Mouse (Mus musculus): Measurements from ENCODE around the gene Xylt1. TPM values are rescaled to one million over a fixed set of nuclear protein-coding genes. Genes with fewer than 3 reads are reported as not detected.
A peak's percentile ranks its signal among the peaks of the same experiment; 100 is the strongest.

Xylt1 gene
- polyA plus RNA-seq, 1 experiment, result 21.9 TPM

- no peak for DNase-seq (ENCODE audit: extremely low spot score in 1 of 2, low spot score in 1 of 2)
Observed at GRCm38 (mm10) chr7:117503714-117504113, 122.9 kb downstream of the Xylt1 start.

DNA sequence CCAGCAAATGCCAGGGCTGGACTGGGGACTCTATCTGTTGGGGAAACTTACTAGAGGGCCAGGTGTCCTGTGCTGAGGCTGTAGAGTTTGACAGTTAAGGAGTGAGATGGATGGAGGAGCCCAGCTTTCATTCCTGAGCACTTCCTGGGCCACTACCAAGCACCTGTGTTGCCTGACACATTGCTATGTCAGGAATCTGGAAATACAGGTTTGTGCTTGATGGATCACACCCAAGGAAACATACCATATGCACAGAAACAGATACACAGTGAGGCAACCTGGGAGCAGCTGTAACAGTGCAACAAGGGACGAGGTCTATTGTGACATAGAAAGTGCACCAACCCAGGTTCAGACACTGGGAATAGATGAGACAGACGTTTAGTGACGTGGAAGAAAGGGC is 125.0 kb downstream of the Xylt1 start:
- no peak for DNase-seq (ENCODE audit: extremely low spot score in 1 of 2, low spot score in 1 of 2)

GRCm38 (mm10) chr7:117507351-117507750 is 126.6 kb downstream of the Xylt1 start:
- no peak for DNase-seq (ENCODE audit: extremely low spot score in 1 of 2, low spot score in 1 of 2)

GRCm38 (mm10) chr7:117508090-117508489 is 127.3 kb downstream of the Xylt1 start:
- no peak for DNase-seq (ENCODE audit: extremely low spot score in 1 of 2, low spot score in 1 of 2)

GRCm38 (mm10) chr7:117510113-117510512 is 129.3 kb downstream of the Xylt1 start:
- DNase-seq (ENCODE audit: extremely low spot score in 1 of 2, low spot score in 1 of 2), result no peak

DNA sequence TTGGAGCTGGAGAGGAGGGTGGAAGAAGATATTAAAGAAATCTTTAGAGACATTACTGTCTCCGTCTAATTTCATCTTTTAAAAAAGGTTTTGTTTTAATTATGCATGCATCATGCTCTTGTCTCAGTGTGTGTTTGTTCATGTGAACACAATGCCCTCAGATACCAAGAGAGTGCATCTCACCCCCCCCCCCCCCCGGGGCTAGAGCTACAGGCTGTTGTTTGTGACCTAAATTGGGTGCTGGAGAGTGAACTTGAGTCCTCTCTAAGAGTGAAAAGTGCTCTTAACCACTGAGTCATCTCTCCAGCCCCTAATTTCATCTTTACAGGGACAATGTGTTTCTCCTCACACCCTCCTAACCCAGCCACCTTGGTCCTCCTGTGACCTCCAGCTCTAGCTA is 131.5 kb downstream of the Xylt1 start:
- no peak for DNase-seq (ENCODE audit: extremely low spot score in 1 of 2, low spot score in 1 of 2)

GRCm38 (mm10) chr7:117515794-117516193 is 135.0 kb downstream of the Xylt1 start:
- DNase-seq (ENCODE audit: extremely low spot score in 1 of 2, low spot score in 1 of 2), result no peak

DNA sequence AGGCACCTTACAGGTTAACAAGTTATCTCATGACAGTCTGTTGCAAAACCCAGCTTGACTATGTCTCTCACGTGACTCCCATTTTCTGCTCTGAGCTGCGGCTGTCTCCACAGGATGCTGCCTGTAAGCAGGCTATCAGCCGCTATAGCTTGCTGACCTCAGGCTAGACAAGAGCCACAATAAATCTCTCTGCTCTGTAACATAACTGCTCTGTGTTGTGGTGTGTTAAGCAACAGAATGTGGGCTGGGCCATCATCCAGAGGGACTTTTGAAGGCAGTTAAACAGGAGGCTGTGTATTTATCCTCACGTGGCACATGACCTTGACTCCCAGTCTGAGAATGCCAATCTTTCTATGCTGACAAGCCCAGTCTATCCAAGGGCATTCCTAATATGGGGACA is 136.1 kb downstream of the Xylt1 start:
- no peak for DNase-seq (ENCODE audit: extremely low spot score in 1 of 2, low spot score in 1 of 2)

GRCm38 (mm10) chr7:117521369-117521768 is 140.6 kb downstream of the Xylt1 start:
- DNase-seq (ENCODE audit: extremely low spot score in 1 of 2, low spot score in 1 of 2), result no peak

- no peak for DNase-seq (ENCODE audit: extremely low spot score in 1 of 2, low spot score in 1 of 2)
Observed at GRCm38 (mm10) chr7:117522092-117522635, 141.4 kb downstream of the Xylt1 start.

GRCm38 (mm10) chr7:117524430-117525214 is 143.8 kb downstream of the Xylt1 start:
- peak in 1 of 2 experiments; percentile 60 for DNase-seq (ENCODE audit: extremely low spot score in 1 of 2, low spot score in 1 of 2)

DNA sequence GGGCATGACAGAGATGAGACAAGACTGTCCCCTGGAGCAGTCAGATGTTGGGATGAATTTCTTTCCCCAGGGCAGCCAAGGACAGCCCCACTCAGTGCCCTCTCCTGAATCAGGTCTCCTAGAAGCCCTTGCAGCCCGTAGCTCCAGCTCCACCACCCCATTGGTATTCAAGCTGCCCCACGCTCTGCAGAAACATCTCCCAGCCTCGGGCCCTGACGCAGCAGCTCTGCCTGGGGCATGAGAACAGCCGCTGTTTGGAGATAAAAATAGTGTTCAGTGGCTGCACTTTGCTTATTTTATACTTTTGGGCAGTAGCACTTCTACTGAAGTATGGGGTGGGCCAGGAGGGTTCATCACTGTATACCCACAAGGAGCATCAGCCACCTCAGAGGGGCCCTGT is 144.9 kb downstream of the Xylt1 start:
- DNase-seq (ENCODE audit: extremely low spot score in 1 of 2, low spot score in 1 of 2), result peak in 1 of 2 experiments; percentile 42

- no peak for DNase-seq (ENCODE audit: extremely low spot score in 1 of 2, low spot score in 1 of 2)
Observed at GRCm38 (mm10) chr7:117526570-117526969, 145.8 kb downstream of the Xylt1 start.

DNA sequence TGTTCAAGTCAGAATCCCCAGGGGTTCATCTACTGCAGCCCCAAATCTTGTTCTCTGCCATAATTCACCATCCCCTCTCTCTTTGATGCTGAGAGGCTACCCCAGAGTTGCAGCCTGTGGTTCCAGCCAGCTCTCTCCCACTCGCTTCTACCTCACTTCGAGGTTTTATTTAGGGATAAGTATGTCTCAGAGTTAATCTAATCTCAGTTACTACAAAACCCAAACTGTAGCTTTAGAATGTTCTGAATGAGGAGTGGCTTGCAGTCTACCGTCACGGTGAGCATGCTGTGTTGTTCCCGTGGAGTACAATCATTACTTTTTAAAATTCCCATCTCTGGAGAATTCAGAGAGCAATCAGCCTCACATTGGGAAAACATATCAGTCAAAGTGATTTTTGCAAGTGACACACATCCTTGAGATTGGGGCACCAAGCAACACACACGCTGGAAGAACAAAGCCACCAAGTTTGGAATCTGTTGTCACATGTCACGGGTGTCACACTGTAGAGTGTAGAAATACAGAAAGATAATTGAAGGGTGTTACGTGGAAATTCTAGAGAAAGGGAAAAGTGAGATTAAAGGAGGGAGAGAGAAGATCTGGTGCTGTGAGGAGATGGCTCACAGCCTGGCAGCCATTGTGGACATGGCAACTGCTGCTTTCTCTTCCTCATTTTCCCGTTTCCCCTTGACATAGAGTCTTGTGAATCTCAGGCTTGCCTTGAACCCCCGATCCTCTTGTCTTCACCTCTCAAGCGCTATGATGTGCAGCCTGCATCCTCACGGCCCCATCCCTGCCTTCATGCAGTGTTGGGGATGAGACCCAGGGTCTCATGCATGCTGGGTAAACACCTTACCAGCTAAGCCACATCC is 149.2 kb downstream of the Xylt1 start:
- DNase-seq (ENCODE audit: extremely low spot score in 1 of 2, low spot score in 1 of 2), result peak in 1 of 2 experiments; percentile 33

GRCm38 (mm10) chr7:117532651-117533050 is 151.9 kb downstream of the Xylt1 start:
- no peak for DNase-seq (ENCODE audit: extremely low spot score in 1 of 2, low spot score in 1 of 2)

- DNase-seq (ENCODE audit: extremely low spot score in 1 of 2, low spot score in 1 of 2), result no peak
Observed at GRCm38 (mm10) chr7:117533164-117533563, 152.4 kb downstream of the Xylt1 start.

GRCm38 (mm10) chr7:117539931-117540330 is 159.2 kb downstream of the Xylt1 start:
- DNase-seq (ENCODE audit: extremely low spot score in 1 of 2, low spot score in 1 of 2), result no peak

DNA sequence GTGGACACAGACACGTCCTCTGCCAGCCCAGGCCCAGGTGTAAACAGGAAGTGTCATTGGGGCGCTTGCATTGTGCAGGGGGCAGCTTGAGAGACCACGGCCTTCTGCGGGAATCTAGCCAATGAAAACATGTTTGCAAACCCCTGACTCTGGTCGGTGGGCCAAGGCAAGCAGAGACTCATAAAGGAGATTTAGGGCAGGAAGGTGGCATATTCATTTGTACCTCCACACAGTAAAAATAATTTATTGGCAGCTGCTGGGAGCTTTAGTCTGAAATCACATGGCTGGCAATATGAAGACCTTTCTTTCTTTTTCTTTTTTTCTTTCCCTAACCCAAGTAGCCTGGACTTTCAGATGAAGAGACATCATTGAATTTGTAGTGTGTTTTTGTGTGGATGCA is 159.6 kb downstream of the Xylt1 start:
- no peak for DNase-seq (ENCODE audit: extremely low spot score in 1 of 2, low spot score in 1 of 2)

DNA sequence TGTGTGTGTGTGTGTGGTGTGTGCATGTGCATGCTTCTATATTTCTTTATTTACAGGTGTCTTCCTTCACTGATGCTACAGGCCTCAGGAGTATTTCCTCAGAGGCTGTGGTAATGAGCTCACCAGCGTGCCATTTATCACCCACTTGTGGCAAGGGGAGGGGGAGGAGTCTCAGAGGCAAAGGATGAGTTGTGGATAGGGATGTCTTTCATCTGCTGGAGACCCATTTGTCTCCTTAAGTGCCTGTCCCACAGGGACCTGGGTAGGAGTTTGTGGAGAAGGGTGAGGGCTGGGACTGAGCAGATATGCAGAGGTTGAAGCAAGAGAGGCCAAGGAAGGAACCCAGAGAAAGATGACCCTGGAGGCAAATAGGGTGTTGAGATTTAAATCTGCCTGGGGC is 160.3 kb downstream of the Xylt1 start:
- no peak for DNase-seq (ENCODE audit: extremely low spot score in 1 of 2, low spot score in 1 of 2)

DNA sequence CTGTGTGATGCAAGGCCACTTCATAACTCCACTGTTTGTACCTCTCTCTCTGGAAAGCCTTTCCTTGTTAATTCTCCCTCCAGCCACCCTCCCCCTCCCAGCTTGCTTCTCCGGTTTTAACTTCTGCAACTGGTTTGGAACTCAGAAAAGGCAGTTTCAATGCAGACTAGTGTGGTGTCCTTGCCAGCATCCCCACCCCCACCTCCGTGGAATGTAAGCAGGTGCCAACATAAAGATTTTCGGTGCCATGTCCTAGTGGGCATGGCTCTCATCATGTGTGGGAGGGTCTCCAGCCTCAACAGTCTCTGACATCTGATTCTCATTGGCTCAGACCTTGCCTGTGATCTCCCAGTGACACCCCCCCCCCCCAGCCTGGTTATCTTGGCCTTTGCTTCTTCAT is 160.9 kb downstream of the Xylt1 start:
- DNase-seq (ENCODE audit: extremely low spot score in 1 of 2, low spot score in 1 of 2), result no peak

GRCm38 (mm10) chr7:117543041-117543440 is 162.3 kb downstream of the Xylt1 start:
- no peak for DNase-seq (ENCODE audit: extremely low spot score in 1 of 2, low spot score in 1 of 2)
